Mouse (Mus musculus) kidney, embryonic 14.5 days (tissue): ENCODE data around the gene Armc3. TPM values are rescaled to one million over a fixed set of nuclear protein-coding genes. Genes with fewer than 3 reads are reported as not detected.

ENCODE experiments used
- ATAC-seq: fragments of 200-750 bp; cut with Nextera tagmentation; 2 replicates; pipeline ENCODE4 v1.8.0; 2017; ENCODE audit warnings: moderate number of reproducible peaks, mild to moderate bottlenecking, moderate TSS enrichment, moderate library complexity; ENCODE audit not compliant: low FRiP score, low TSS enrichment
- H3K27ac ChIP-seq: fragments of 300-500 bp; sonication (generic); 2 replicates; pipeline ENCODE4 v1.5.1; 2014; ENCODE audit warnings: low read depth, mild to moderate bottlenecking, low read length, moderate library complexity, mixed read lengths
- H3K27me3 ChIP-seq: fragments of 300-500 bp; sonication (generic); 2 replicates; pipeline ENCODE4 v1.6.1; 2014; ENCODE audit warnings: mild to moderate bottlenecking, low read length; ENCODE audit not compliant: control insufficient read depth, insufficient read depth
- H3K36me3 ChIP-seq: fragments of 300-500 bp; sonication (generic); 2 replicates; pipeline ENCODE4 v1.6.1; 2014; ENCODE audit warnings: low read length, mixed read lengths; ENCODE audit not compliant: control insufficient read depth, insufficient read depth
- H3K4me1 ChIP-seq: fragments of 300-500 bp; sonication (generic); 2 replicates; pipeline ENCODE4 v1.6.1; 2014; ENCODE audit warnings: low read length, mixed read lengths; ENCODE audit not compliant: control insufficient read depth, insufficient read depth
- H3K4me2 ChIP-seq: fragments of 300-500 bp; sonication (generic); replicated peaks from 2 replicates; pipeline ENCODE4 v1.6.1; 2014; ENCODE audit warnings: low read depth, mild to moderate bottlenecking, low read length
- H3K4me3 ChIP-seq: fragments of 300-500 bp; sonication (generic); 2 replicates; pipeline ENCODE4 v1.5.1; 2014; ENCODE audit warnings: mild to moderate bottlenecking, low read length
- H3K9ac ChIP-seq: fragments of 300-500 bp; sonication (generic); 2 replicates; pipeline ENCODE4 v1.6.1; 2014; ENCODE audit warnings: low read depth, mild to moderate bottlenecking, low read length, moderate library complexity
- H3K9me3 ChIP-seq: fragments of 300-500 bp; sonication (generic); 2 replicates; pipeline ENCODE4 v1.6.1; 2016; ENCODE audit warnings: low read length; ENCODE audit not compliant: control insufficient read depth
- WGBS: fragments of 180-500 bp; shearing (Covaris S2); extraction: QIAGEN DNeasy Blood & Tissue Kit; methylation state at CpG from one replicate; pipeline ENCODE4 v1.1.7; 2014; 5-methylcytosine and 5-hydroxymethylcytosine counted together
- polyA plus RNA-seq: library from polyadenylated mRNA; unstranded; fragments of >200 nt; fragmentation: Nextera tagmentation; extraction: Ambion mirVana; gene quantifications from 2 replicates; pipeline ENCODE4 v1.2.1, GENCODE M21; 2014

Gene Armc3
- polyA plus RNA-seq, 1 experiment from 2014 or later = 0.09 TPM

DNA sequence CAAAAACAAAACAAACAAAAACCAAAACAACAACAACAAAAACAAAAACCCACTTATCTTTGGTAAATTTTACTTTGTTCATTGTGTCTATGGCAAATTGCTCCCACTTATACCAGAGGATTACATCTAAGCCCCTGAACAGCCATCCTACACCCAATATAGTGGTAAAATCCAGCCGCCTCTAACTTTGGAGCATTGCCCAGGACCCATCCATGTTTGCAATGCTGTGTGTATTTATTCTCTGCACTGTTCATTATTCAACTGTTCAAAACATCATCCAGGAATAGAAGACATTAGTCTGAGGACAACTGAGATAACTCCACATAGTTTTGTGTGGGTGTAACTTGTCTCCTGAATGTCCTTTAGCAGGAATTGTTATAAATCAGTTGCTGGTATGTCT is 1.0 kb downstream of the Armc3 start:
- no peaks in the 10 kb centered on the region for H3K27me3 ChIP-seq
- 78% methylated on average over 1 of the region's 1 CpGs for WGBS

DNA sequence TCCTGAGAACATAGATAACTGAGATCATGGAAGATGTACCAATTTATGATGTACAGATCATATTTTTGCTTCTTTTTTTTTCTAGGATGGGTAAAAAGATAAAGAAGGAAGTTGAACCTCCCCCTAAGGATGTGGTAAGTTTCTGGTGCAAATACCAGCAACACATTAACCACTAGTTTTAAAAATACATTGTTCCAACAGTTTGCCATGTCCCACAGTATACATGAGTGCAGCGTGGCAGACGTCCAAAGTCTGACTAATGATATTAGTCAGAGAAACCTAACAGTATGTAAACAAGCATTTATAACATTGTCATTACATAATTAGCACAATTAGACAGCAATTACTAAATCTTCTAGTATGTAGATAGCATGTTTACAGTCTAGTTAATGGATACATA is 2.6 kb downstream of the Armc3 start:
- Histone ChIP-seq H3K27ac (no peak overlapping the region), H3K4me3 (no peak overlapping the region), H3K36me3 (no peaks in the 10 kb centered on the region), H3K9ac (no peak overlapping the region), H3K9me3 (no peaks in the 10 kb centered on the region), H3K27me3 (no peaks in the 10 kb centered on the region), H3K4me1 (no peaks in the 10 kb centered on the region), H3K4me2 (no peak overlapping the region)
- 82% methylated on average over 2 of the region's 2 CpGs for WGBS
- ATAC-seq = no peak

More for the DNA sequence above, 1.0 kb downstream of the Armc3 start:
- ATAC-seq = no peak
- no peak overlapping the region for H3K4me2 ChIP-seq
- no peaks in the 10 kb centered on the region for H3K9me3 ChIP-seq
- no peak overlapping the region for H3K4me3 ChIP-seq
- no peak overlapping the region for H3K27ac ChIP-seq
- H3K36me3 ChIP-seq = no peaks in the 10 kb centered on the region
- no peak overlapping the region for H3K9ac ChIP-seq
- no peaks in the 10 kb centered on the region for H3K4me1 ChIP-seq

DNA sequence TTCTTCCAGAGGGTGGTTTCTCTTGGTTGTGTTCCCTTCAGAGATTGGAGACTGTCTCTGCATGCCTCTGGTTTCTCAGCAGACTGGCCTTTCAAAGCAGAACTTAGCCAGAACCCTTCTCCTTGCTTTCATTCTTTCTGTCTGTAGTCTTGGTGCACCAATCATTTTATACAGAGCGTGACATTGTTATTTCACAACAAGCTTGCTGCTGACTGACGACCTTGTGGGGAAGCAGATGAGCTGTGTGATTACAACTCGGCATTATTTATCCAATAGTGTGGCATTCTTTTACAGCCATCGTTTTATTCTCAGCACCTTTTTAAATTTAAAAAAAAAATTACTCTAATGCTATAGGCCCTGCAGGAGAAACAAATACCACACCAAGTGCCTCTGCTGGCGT is 35.2 kb downstream of the Armc3 start:
- no peaks in the 10 kb centered on the region for H3K27me3 ChIP-seq
- WGBS = 85% methylated on average over 5 of the region's 5 CpGs
- H3K4me3 ChIP-seq = no peak overlapping the region
- no peak overlapping the region for H3K9ac ChIP-seq
- H3K27ac ChIP-seq = no peak overlapping the region
- no peaks in the 10 kb centered on the region for H3K9me3 ChIP-seq
- no peaks in the 10 kb centered on the region for H3K36me3 ChIP-seq
- no peak for ATAC-seq
- no peak overlapping the region for H3K4me2 ChIP-seq
- H3K4me1 ChIP-seq = no peaks in the 10 kb centered on the region

- Histone ChIP-seq H3K36me3 (no peaks in the 10 kb centered on the region), H3K9me3 (no peaks in the 10 kb centered on the region), H3K27me3 (no peaks in the 10 kb centered on the region), H3K27ac (no peak overlapping the region), H3K4me3 (no peak overlapping the region), H3K4me2 (no peak overlapping the region), H3K9ac (no peak overlapping the region), H3K4me1 (no peaks in the 10 kb centered on the region)
- no peak for ATAC-seq
- WGBS = 89% methylated on average over 2 of the region's 2 CpGs
Observed at GRCm38 (mm10) chr2:19235193-19235592, 36.1 kb downstream of the Armc3 start.

- Histone ChIP-seq H3K4me3 (no peak overlapping the region), H3K36me3 (no peaks in the 10 kb centered on the region), H3K9ac (no peak overlapping the region), H3K4me2 (no peak overlapping the region), H3K4me1 (no peaks in the 10 kb centered on the region), H3K27ac (no peak overlapping the region), H3K9me3 (no peaks in the 10 kb centered on the region), H3K27me3 (no peaks in the 10 kb centered on the region)
- WGBS = 81% methylated on average over 4 of the region's 4 CpGs
- no peak for ATAC-seq
Observed at GRCm38 (mm10) chr2:19235614-19236013, 36.5 kb downstream of the Armc3 start.

DNA sequence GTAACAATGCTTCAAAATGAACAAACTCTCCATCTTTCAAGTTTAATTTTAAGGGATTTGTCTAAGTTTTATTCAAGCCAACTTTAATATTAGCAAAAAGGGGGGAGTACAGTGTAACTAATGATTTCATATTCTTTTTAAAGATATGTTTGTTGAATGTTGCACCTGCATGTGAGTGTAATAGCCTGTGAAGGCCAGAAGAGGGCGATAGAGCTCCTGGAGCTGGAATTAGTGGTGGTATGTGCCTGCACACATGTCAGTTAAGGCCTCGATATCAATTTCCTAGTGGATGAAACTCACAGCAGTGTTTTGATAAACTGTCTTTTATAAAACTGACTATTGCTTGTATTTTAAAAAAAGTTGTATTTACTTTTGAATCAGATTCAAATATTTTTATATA is 39.7 kb downstream of the Armc3 start:
- H3K4me1 ChIP-seq = no peaks in the 10 kb centered on the region
- 70% methylated on average over 2 of the region's 2 CpGs for whole genome bisulfite sequencing
- ATAC-seq = no peak

GRCm38 (mm10) chr2:19249611-19250010 is 50.5 kb downstream of the Armc3 start:
- Histone ChIP-seq H3K4me2 (no peak overlapping the region), H3K9ac (no peak overlapping the region), H3K4me1 (no peaks in the 10 kb centered on the region), H3K4me3 (no peak overlapping the region), H3K36me3 (no peaks in the 10 kb centered on the region), H3K9me3 (no peaks in the 10 kb centered on the region), H3K27me3 (no peaks in the 10 kb centered on the region), H3K27ac (no peak overlapping the region)
- 89% methylated on average over 11 of the region's 11 CpGs for WGBS
- no peak for ATAC-seq

More for the DNA sequence above, 39.7 kb downstream of the Armc3 start:
- H3K36me3 ChIP-seq = no peaks in the 10 kb centered on the region
- H3K27ac ChIP-seq = no peak overlapping the region
- H3K27me3 ChIP-seq = no peaks in the 10 kb centered on the region
- H3K9ac ChIP-seq = no peak overlapping the region
- no peak overlapping the region for H3K4me3 ChIP-seq
- no peaks in the 10 kb centered on the region for H3K9me3 ChIP-seq
- H3K4me2 ChIP-seq = no peak overlapping the region

- H3K27ac ChIP-seq = no peak overlapping the region
- ATAC-seq = no peak
- H3K9me3 ChIP-seq = no peaks in the 10 kb centered on the region
- H3K27me3 ChIP-seq = no peaks in the 10 kb centered on the region
- H3K4me1 ChIP-seq = no peaks in the 10 kb centered on the region
- 89% methylated on average over 3 of the region's 3 CpGs for WGBS
- no peak overlapping the region for H3K4me3 ChIP-seq
- H3K36me3 ChIP-seq = no peaks in the 10 kb centered on the region
- no peak overlapping the region for H3K4me2 ChIP-seq
- no peak overlapping the region for H3K9ac ChIP-seq
Observed at GRCm38 (mm10) chr2:19255037-19255436, 55.9 kb downstream of the Armc3 start.

DNA sequence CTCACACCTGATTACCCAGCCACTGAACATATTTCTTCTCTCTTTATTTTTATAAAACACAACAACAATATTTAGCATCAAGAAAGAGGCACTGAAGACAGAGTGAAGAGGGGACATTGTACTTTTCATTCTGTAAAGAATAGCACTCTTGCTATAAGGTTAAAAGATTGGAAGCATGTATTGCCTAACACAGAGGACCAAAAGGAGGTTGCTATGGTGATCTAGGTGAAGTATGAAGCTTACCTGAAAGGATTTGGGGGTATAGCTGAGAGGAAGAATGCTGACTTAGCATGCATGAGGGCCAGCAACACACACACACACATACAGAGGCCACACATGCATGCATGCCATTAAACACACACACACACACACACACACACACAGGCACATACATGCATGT is 58.2 kb downstream of the Armc3 start:
- H3K9ac ChIP-seq = no peak overlapping the region
- H3K4me3 ChIP-seq = no peak overlapping the region
- no peaks in the 10 kb centered on the region for H3K9me3 ChIP-seq
- no peaks in the 10 kb centered on the region for H3K27me3 ChIP-seq
- no peak overlapping the region for H3K4me2 ChIP-seq
- H3K36me3 ChIP-seq = no peaks in the 10 kb centered on the region
- ATAC-seq = no peak
- H3K27ac ChIP-seq = no peak overlapping the region
- H3K4me1 ChIP-seq = no peaks in the 10 kb centered on the region

DNA sequence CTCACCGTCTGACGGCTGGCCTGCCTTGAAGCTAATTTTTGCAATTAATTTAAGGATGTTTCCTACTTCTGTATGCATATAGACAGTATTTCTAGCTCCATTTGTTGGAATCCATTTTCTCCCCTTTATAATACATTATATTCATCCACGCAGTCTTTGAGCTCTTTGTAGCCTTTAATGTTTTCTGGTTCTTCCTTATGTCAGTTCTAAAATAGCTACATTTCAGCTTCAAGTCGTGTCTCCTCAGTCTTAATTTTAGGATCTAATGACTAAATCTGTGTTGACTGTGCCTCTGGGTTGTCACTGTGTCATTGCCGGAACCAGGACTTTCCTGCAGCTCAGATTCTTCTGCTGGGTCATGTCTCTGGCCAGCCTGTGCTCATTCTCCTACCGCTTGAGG is 61.3 kb downstream of the Armc3 start:
- no peaks in the 10 kb centered on the region for H3K9me3 ChIP-seq
- no peak overlapping the region for H3K4me2 ChIP-seq
- H3K4me1 ChIP-seq = no peaks in the 10 kb centered on the region
- no peak overlapping the region for H3K9ac ChIP-seq
- no peak overlapping the region for H3K4me3 ChIP-seq
- no peak overlapping the region for H3K27ac ChIP-seq
- WGBS = 84% methylated on average over 6 of the region's 6 CpGs
- no peaks in the 10 kb centered on the region for H3K36me3 ChIP-seq
- H3K27me3 ChIP-seq = no peaks in the 10 kb centered on the region
- no peak for ATAC-seq
